Mouse (Mus musculus) MEL (cell line): ENCODE measurements around the gene Tmem39b.

ENCODE experiments used
- EP300 ChIP-seq, 2 experiments: IDR thresholded peaks; 2 replicates each; pipeline ENCODE4 v1.6.1; 2011; ENCODE audit warnings: improper control_type of control experiment in 2 of 2, low read length in 2 of 2, low read depth in 1 of 2, mild to moderate bottlenecking in 1 of 2
- GABPA ChIP-seq: IDR thresholded peaks from 2 replicates; pipeline ENCODE4 v1.6.1; 2012; ENCODE audit warnings: low read depth, mild to moderate bottlenecking, inconsistent platforms, low read length, improper control_type of control experiment, moderate library complexity
- KAT2A ChIP-seq: conservative IDR thresholded peaks from 2 replicates; pipeline ENCODE4 v1.6.1; 2012; ENCODE audit warnings: low read depth, low read length, improper control_type of control experiment, inconsistent platforms
- MAX ChIP-seq: IDR thresholded peaks from 2 replicates; pipeline ENCODE4 v1.6.1; 2011; ENCODE audit warnings: low read length, improper control_type of control experiment
- MYB ChIP-seq: IDR thresholded peaks from 2 replicates; pipeline ENCODE4 v1.6.1; 2011; ENCODE audit warnings: mild to moderate bottlenecking, low read depth, low read length, improper control_type of control experiment
- POLR2A ChIP-seq, 2 experiments: IDR thresholded peaks; 2 replicates each; pipeline ENCODE4 v1.6.1; 2011 to 2012; ENCODE audit warnings: low read length in 2 of 2, mild to moderate bottlenecking in 2 of 2, control low read depth in 1 of 2, improper control_type of control experiment in 1 of 2, low read depth in 1 of 2, moderate library complexity in 1 of 2; ENCODE audit not compliant: control insufficient read depth in 1 of 2, insufficient read depth in 1 of 2, poor library complexity in 1 of 2
- ZC3H11A ChIP-seq: IDR thresholded peaks from 2 replicates; pipeline ENCODE4 v1.6.1; 2012; ENCODE audit warnings: low read depth, mild to moderate bottlenecking, inconsistent platforms, low read length, improper control_type of control experiment

DNA sequence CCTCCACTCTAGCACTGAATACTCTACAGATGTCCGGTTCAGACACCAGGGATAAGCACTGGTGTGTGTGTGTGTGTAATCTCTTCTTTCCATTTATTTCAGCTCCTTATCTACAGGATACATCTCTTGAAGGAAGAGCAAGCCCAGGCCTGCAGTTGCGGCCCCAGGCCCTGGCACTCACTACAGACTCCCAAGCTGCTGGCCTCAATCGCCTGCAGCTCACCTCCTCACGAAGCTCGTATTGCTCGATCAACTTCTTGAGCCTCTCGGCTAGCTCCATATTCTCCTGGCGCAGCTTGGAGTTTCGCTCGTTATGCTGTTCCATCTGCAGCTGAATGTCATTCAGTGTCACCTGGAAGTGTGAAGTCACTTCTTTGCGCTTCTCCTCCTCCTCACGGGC lies 64.8 kb downstream of the Tmem39b start:
- TF ChIP-seq ZC3H11A (no peak), KAT2A (no peak), GABPA (no peak), EP300 (IDR thresholded peaks at IDR 0.05; ENCODE audit: low read depth in 1 of 2, low read length in 2 of 2) (no peak), POLR2A (IDR thresholded peaks at IDR 0.05; ENCODE audit: control insufficient read depth in 1 of 2, insufficient read depth in 1 of 2, low read depth in 1 of 2, low read length in 2 of 2, poor library complexity in 1 of 2) (no peak), MAX (no peak), MYB (no peak)
